Mouse (Mus musculus) T-helper 2 cell (primary cell): ENCODE measurements around the gene Lhx9.

ENCODE experiments used
- in situ Hi-C: fragments of 300-600 bp; cut with MboI, MseI; formaldehyde crosslinking; loops from one replicate; pipeline ENCODE4 v1.15.1; 2025; ENCODE audit warnings: high pct_unique_total_duplicates

Lhx9 gene

DNA sequence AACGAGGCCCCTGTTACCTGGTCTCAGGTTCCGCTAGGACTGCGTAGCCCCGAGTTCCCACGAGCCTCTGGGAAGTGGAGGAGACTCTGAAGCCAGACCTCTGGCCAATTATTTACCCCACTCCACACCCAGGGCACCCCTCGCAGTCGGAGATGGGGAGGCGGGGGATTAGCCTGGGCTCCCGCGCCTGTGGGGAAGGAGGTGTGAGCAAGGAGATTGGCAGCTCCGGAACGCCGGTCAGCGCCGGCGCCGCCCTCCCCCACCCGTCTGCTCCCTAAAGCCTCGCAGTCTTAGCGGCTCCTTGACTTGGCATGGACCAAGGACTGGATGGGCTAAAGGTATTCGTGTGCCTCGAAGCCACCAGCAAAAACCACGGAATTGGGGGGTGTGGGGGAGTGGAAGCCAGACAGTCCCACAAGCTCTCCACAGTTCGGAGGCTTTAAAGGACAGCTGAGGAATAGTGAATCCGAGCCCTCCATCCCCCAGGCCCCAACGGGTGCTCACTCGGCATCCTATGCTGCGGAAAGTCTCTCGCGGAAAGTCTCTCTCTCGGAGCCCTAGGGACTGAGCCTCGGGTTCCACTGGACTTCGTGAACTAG, at the start of gene Lhx9:
TSS of gene Lhx9 (minus strand) at position 67 of the 599 bp plus-strand sequence.
- in situ Hi-C loops: no loop called here

DNA sequence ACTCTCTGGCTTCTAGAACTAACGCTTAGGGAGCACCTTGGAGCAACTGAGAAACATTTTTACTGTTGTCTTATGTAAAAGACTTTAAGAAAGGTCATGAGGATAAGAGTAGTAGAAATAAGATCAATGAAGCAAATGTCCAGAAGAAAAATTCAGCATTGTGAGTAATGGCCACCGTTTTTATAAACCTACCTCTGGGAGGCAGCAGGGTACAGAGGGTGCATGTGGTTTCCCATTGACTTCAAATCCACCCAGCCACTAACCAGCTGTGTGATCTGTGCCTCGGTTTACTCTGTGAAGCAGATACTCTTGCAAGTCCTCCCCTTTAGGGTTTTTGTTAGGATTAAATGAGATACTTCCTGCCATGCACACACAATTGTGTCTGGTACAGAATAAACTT, 47.7 kb upstream of the Lhx9 start:
- in situ Hi-C loops: no loop called here

DNA sequence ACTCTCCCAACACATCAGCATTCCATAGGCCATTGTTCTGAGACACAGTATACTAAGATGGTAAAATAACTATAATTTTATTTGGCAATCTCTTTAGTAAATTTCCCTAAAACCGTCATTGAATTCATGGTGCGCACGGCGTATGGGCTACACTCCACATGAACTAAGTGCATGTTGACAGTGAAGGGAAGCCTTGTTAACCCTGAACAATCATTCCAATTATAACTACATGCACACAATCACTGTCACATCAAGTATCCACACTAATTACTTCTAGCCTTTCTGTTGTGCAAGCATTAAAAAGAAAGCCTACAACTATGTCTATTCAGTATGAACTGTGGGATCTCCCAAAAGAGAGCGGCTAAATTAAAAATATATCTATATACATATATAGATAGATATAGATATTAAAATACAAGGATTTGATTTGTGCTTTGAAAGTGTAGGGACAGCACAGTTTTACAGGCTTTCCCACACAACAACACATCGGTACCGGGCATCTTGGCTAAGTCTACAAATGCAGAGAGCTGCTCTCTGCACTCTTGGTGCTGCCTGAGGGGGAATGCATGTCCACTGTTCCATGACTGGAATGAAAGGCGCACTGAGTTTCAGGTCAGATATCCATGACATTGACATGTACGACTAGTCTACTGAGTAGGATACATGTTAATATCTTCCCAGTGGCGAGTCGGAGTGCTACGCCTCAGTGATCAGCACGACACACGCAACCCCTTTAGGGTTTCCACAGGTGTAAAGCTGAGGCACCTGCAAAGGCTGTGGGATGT, 29.3 kb upstream of the Lhx9 start:
- in situ Hi-C loops: no loop called here

- in situ Hi-C loops: no loop called here
These were observed 28.1 kb upstream of the Lhx9 start for GRCm38 (mm10) chr1:138876371-138877045.

GRCm38 (mm10) chr1:138856101-138856950, 7.9 kb upstream of the Lhx9 start, which contains the start of gene 2310009B15Rik:
Gene 2310009B15Rik, minus strand, starts transcription at chr1:138856852.
- in situ Hi-C loops: loop anchor here (10.0 kb wide), 1 partner anchor 228 kb away; no protein-coding TSS in a partner anchor

DNA sequence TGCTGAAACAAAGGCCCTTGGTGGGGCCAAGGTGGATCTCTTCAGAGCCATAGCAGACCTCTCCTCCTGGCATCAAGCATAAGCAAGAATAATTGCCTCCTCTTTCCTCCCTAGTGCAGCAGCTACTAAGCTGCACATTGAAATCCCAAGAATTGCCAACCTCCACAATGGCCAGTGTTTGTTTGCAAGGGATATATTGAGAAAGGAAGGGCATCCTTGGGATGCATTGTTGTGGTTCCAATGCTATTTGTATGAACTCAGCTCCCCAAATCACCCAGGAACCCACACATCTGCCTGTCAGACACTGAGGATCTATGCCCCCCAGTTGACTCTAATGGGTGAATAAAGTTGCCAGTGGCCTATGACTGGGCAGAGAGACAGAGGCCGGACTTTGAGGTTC, 2.4 kb upstream of the Lhx9 start:
- in situ Hi-C loops: loop anchor here (10.0 kb wide), 1 partner anchor 234 kb away; no protein-coding TSS in a partner anchor

- in situ Hi-C loops: loop anchor here (10.0 kb wide), 1 partner anchor 235 kb away; no protein-coding TSS in a partner anchor
These were observed 1.8 kb upstream of the Lhx9 start for GRCm38 (mm10) chr1:138850161-138850539.

DNA sequence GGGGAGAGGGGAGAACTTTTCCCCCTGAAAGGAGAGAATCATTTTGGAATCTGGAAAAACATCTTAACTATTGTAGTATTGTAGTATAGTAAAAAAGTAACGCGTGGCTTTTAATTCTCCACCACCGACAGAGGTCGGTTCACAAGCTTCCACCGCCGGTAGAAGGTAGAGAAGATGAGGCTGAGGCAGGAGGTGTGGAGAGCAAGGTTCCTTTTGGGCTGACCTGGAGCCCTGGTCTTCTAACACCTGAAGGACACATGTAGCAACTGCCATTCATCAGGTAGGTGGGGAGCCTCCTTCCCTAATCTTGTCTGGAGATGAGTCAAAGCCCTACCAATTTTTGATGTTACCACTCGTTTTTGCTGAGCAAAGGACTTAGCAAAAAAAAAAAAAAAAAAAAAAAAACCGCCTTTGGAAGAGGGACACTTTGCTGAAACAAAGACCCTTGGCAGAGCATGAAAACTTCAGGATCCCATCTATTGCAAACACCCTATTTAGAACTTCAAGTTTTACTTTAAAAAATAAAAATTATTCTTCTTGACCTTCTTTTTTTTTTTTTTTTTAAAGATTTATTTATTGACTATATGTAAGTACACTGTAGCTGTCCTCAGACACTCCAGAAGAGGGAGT, 1.3 kb upstream of the Lhx9 start:
- in situ Hi-C loops: loop anchor here (10.0 kb wide), 1 partner anchor 235 kb away; no protein-coding TSS in a partner anchor

GRCm38 (mm10) chr1:138848026-138848425, 351 bp downstream of the Lhx9 start:
- in situ Hi-C loops: no loop called here

DNA sequence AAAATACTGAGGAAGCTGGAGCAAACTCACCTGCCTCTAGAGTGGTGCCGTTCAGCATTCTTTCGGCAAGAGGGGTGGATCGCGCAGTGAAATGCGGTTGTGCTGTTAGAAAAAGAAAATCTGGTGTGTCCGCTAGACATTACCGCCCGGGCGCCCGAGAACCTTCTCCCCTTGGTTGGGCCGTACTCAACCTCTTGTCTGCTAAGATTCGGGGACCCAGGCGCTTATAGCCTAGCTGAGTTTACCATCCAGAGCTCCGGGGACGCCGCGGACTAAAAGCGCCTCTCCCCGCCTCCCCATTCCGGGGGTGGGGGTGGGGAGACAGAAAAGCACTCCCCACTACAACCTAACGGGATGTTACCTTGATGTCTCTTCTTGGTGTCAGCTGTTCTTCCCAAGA, 1.2 kb downstream of the Lhx9 start:
- in situ Hi-C loops: no loop called here

DNA sequence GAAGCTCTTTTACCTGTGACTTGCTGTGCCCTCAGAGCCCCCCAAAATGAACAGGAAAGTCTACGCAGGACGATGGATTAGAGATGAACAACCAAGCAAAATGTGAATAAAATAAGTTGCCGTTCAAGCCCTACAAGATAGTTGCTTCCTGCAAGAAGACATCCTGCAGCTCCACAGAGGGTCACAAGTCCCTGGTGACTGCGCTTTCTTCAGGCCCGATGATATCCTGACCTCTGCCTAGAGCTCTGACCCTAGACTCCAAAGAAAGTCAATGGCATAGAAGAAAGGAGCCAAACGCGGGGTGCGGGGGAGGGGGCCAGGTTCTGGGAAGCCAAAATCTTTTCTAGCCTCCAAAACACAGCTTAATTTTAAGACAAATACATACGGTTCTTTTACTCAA, 1.8 kb downstream of the Lhx9 start:
- in situ Hi-C loops: no loop called here

DNA sequence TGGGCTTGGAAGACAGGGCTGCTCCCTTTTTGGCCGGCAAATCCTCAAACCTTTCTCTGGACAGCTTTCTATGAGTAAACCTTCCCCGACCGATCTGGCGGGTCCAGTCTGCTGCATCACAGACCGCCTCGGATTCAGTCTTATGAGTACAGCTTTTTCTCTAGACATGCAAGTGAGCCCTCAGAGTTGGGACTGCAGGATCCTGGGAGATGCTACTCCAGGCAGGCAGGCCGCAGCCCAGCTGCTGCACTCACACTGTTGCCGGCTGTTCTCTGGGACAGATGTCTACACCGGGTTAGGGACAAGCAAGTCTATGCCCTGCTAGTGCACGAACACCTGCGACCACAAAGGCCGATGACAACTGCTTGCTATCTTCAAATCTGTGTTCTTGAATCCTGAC, 2.2 kb downstream of the Lhx9 start:
- in situ Hi-C loops: no loop called here

- in situ Hi-C loops: no loop called here
These were observed 2.9 kb downstream of the Lhx9 start for GRCm38 (mm10) chr1:138845481-138845880.

DNA sequence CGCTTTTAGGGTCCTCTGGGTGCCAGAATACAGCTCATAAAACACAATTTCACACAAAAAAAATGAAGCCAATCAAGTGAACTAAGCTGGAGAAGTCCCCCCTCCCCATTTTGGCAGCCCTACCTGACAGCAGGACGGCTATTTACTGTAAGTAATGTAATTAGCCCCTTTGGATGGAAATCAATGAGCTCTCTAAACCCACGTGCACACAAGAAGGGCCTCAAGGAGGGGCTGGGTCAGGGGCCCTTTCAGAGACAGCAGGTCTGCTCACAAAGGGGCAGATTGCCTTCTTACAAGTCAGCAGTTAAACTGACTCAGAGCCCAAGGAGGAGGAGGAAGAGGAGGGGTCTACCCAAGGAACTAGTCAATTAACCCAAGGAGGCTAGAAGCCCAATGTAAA, 4.2 kb downstream of the Lhx9 start:
- in situ Hi-C loops: loop anchor here (5.0 kb wide), 1 partner anchor 333 kb away; no protein-coding TSS in a partner anchor

DNA sequence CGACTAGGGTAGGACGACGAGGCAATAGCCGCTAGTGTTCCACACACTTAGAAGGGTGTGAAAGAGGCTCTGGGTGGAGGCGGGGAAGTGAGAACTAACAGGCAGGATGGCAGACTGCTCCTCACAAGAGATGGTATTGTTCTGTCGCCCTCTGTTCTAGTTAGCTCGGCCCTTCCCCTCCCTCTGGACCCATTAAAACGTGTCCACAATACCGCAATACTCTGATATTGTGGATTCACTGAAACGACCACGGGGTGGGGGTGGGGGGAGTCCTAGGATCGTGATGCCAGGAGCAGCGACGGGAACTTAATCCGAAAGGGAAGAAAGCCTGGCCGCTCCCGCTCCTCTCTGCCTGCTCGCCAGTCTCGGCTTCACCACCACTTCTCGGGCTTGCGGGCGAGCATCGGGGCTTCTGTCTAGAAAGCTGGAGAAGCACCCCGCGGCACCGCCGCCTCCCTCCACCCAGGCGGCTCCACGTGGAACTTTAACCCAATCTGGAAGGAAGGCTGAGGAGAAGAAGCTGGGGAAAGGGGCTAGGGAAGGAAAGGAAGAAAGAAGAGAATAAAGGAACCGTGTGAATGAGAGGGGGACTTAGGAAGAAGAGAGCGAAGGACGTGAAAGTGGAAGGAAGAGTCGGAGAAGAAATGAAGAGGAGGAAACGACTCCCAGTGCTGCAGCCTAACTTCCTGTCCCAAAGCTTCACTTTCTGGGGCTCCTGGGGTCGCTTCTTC, 4.9 kb downstream of the Lhx9 start:
- in situ Hi-C loops: loop anchor here (5.0 kb wide), 1 partner anchor 334 kb away; no protein-coding TSS in a partner anchor

GRCm38 (mm10) chr1:138842756-138843155, 5.6 kb downstream of the Lhx9 start:
- in situ Hi-C loops: loop anchor here (5.0 kb wide), 1 partner anchor 335 kb away; no protein-coding TSS in a partner anchor

DNA sequence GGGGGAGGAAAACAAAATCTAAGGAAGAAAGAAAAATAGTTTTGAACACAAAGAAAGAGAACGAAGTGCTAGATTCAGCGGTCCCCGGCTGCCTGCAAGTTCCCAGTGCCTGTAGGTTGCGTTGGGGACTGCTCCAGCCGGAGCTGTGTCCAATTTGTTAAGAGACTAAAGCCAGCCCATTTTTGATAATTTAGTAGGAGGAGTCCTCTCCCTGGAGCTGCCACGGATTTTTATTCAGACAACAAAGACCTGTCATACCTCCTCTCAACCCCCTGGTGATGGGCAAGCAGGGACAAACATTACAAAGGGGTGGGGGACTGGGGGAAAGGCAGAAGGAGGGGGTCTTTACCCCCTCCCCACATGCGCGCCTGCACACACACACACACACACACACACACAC, 6.1 kb downstream of the Lhx9 start:
- in situ Hi-C loops: loop anchor here (5.0 kb wide), 1 partner anchor 335 kb away; no protein-coding TSS in a partner anchor

- in situ Hi-C loops: loop anchor here (5.0 kb wide), 1 partner anchor 336 kb away; no protein-coding TSS in a partner anchor
These were observed 6.9 kb downstream of the Lhx9 start for GRCm38 (mm10) chr1:138841306-138842095.
